Mouse (Mus musculus): ENCODE data around the gene Zfp617. TPM values are rescaled to one million over a fixed set of nuclear protein-coding genes. Genes with fewer than 3 reads are reported as not detected.
"Not testable (repeated sequence)": the region's sequence is repeated elsewhere in the genome, so short reads cannot be mapped to it uniquely, and the experiment has no call there.

The Zfp617 gene
- 39.6 and 40.5 TPM in 2 replicates for polyA plus RNA-seq (2014; fragmentation: Nextera tagmentation; extraction: Ambion mirVana)

GRCm38 (mm10) chr8:71908309-71909261 is at the start of gene Zfp617, which contains the start of gene Zfp882:
Gene Zfp617 (plus strand): TSS chr8:71908635.
Gene Zfp882 (plus strand): TSS chr8:71908608.
- WGBS = 5% methylated on average over 47 of the region's 47 CpGs
- peak within 1 kb of the TSS; percentile 63 for H3K4me2 ChIP-seq (ENCODE audit: low read depth, low read length, severe bottlenecking)
- H3K36me3 ChIP-seq (ENCODE audit: control insufficient read depth, insufficient read depth, low read length) = no peaks in the 10 kb centered on the region; the same call in 1 of the 2 replicates
- no peaks in the 10 kb centered on the region for H3K27me3 ChIP-seq (ENCODE audit: control insufficient read depth, insufficient read depth, low read length)
- ATAC-seq (replicated peaks; ENCODE audit: low FRiP score) = peak; percentile 95
- no peaks in the 10 kb centered on the region for H3K4me1 ChIP-seq (replicated peaks; ENCODE audit: control insufficient read depth, insufficient read depth, low read length)
- peak within 1 kb of the TSS; percentile 89 for H3K9ac ChIP-seq (ENCODE audit: low read length)
- H3K4me3 ChIP-seq (ENCODE audit: low read depth, low read length) = peak within 1 kb of the TSS; percentile 60
- peak; percentile 92 for DNase-seq (ENCODE audit: low spot score)
- H3K27ac ChIP-seq (ENCODE audit: low read depth, low read length) = peak within 1 kb of the TSS; percentile 93
- H3K9me3 ChIP-seq (ENCODE audit: control insufficient read depth, low read length) = no peaks in the 10 kb centered on the region

GRCm38 (mm10) chr8:71861551-71861950 is 46.9 kb upstream of the Zfp617 start:
- 87% methylated on average over 1 of the region's 1 CpGs for WGBS
- H3K4me1 ChIP-seq (replicated peaks; ENCODE audit: control insufficient read depth, insufficient read depth, low read length); DNase-seq (ENCODE audit: low spot score); H3K4me3 ChIP-seq (ENCODE audit: low read depth, low read length); ATAC-seq (replicated peaks; ENCODE audit: low FRiP score); H3K27ac ChIP-seq (ENCODE audit: low read depth, low read length); H3K4me2 ChIP-seq (ENCODE audit: low read depth, low read length, severe bottlenecking); H3K9ac ChIP-seq (ENCODE audit: low read length); H3K36me3 ChIP-seq (ENCODE audit: control insufficient read depth, insufficient read depth, low read length); H3K9me3 ChIP-seq (ENCODE audit: control insufficient read depth, low read length); H3K27me3 ChIP-seq (ENCODE audit: control insufficient read depth, insufficient read depth, low read length): not testable (repeated sequence)

GRCm38 (mm10) chr8:71862038-71862437 is 46.4 kb upstream of the Zfp617 start:
- H3K36me3 ChIP-seq (ENCODE audit: control insufficient read depth, insufficient read depth, low read length); H3K4me2 ChIP-seq (ENCODE audit: low read depth, low read length, severe bottlenecking); H3K9ac ChIP-seq (ENCODE audit: low read length); H3K4me1 ChIP-seq (replicated peaks; ENCODE audit: control insufficient read depth, insufficient read depth, low read length); H3K27me3 ChIP-seq (ENCODE audit: control insufficient read depth, insufficient read depth, low read length); H3K4me3 ChIP-seq (ENCODE audit: low read depth, low read length); ATAC-seq (replicated peaks; ENCODE audit: low FRiP score); DNase-seq (ENCODE audit: low spot score); H3K9me3 ChIP-seq (ENCODE audit: control insufficient read depth, low read length); H3K27ac ChIP-seq (ENCODE audit: low read depth, low read length): not testable (repeated sequence)

- H3K36me3 ChIP-seq (ENCODE audit: control insufficient read depth, insufficient read depth, low read length) = peaks cover 3% of the 10 kb centered on the region
- ATAC-seq (replicated peaks; ENCODE audit: low FRiP score) = peak; percentile 86
- H3K4me1 ChIP-seq (replicated peaks; ENCODE audit: control insufficient read depth, insufficient read depth, low read length) = no peaks in the 10 kb centered on the region
- peak within 1 kb of the TSS; percentile 87 for H3K9ac ChIP-seq (ENCODE audit: low read length)
- no peaks in the 10 kb centered on the region for H3K27me3 ChIP-seq (ENCODE audit: control insufficient read depth, insufficient read depth, low read length)
- peak within 1 kb of the TSS; percentile 60 for H3K4me3 ChIP-seq (ENCODE audit: low read depth, low read length)
- peaks cover 12% of the 10 kb centered on the region; the same call in 1 of the 2 replicates for H3K9me3 ChIP-seq (ENCODE audit: control insufficient read depth, low read length)
- 0 out of 2 replicates have a peak within 1 kb of the TSS, but pooled peaks have one; percentile 12 for H3K27ac ChIP-seq (ENCODE audit: low read depth, low read length)
- WGBS = 8% methylated on average over 38 of the region's 45 CpGs
- peak within 1 kb of the TSS; percentile 92 for H3K4me2 ChIP-seq (ENCODE audit: low read depth, low read length, severe bottlenecking)
- DNase-seq (ENCODE audit: low spot score) = peak; percentile 72
These were observed 26.7 kb upstream of the Zfp617 start, which contains the start of gene Zfp709 for GRCm38 (mm10) chr8:71881618-71882274. Gene Zfp709 (plus strand): TSS chr8:71882019.

- not testable (repeated sequence) for H3K36me3 ChIP-seq (ENCODE audit: control insufficient read depth, insufficient read depth, low read length); DNase-seq (ENCODE audit: low spot score); H3K9me3 ChIP-seq (ENCODE audit: control insufficient read depth, low read length); ATAC-seq (replicated peaks; ENCODE audit: low FRiP score); H3K27me3 ChIP-seq (ENCODE audit: control insufficient read depth, insufficient read depth, low read length); H3K27ac ChIP-seq (ENCODE audit: low read depth, low read length); H3K4me1 ChIP-seq (replicated peaks; ENCODE audit: control insufficient read depth, insufficient read depth, low read length); H3K9ac ChIP-seq (ENCODE audit: low read length); H3K4me3 ChIP-seq (ENCODE audit: low read depth, low read length); H3K4me2 ChIP-seq (ENCODE audit: low read depth, low read length, severe bottlenecking)
- WGBS = 42% methylated on average over 11 of the region's 11 CpGs
These were observed 7.8 kb upstream of the Zfp617 start for GRCm38 (mm10) chr8:71900666-71901065.

- not testable (repeated sequence) for H3K9me3 ChIP-seq (ENCODE audit: control insufficient read depth, low read length); ATAC-seq (replicated peaks; ENCODE audit: low FRiP score); H3K36me3 ChIP-seq (ENCODE audit: control insufficient read depth, insufficient read depth, low read length); H3K27me3 ChIP-seq (ENCODE audit: control insufficient read depth, insufficient read depth, low read length); H3K4me3 ChIP-seq (ENCODE audit: low read depth, low read length); H3K4me2 ChIP-seq (ENCODE audit: low read depth, low read length, severe bottlenecking); H3K4me1 ChIP-seq (replicated peaks; ENCODE audit: control insufficient read depth, insufficient read depth, low read length); DNase-seq (ENCODE audit: low spot score); H3K27ac ChIP-seq (ENCODE audit: low read depth, low read length); H3K9ac ChIP-seq (ENCODE audit: low read length)
- 83% methylated on average over 1 of the region's 1 CpGs for WGBS
These were observed 5.4 kb upstream of the Zfp617 start for GRCm38 (mm10) chr8:71903084-71903483.

GRCm38 (mm10) chr8:71906809-71907208 is 1.6 kb upstream of the Zfp617 start:
- Histone ChIP-seq H3K9ac (ENCODE audit: low read length) (no peak overlapping the region), H3K9me3 (ENCODE audit: control insufficient read depth, low read length) (no peaks in the 10 kb centered on the region), H3K27ac (ENCODE audit: low read depth, low read length) (no peak overlapping the region), H3K4me2 (ENCODE audit: low read depth, low read length, severe bottlenecking) (no peak overlapping the region), H3K36me3 (ENCODE audit: control insufficient read depth, insufficient read depth, low read length) (no peaks in the 10 kb centered on the region), H3K27me3 (ENCODE audit: control insufficient read depth, insufficient read depth, low read length) (no peaks in the 10 kb centered on the region), H3K4me3 (ENCODE audit: low read depth, low read length) (no peak overlapping the region), H3K4me1 (replicated peaks; ENCODE audit: control insufficient read depth, insufficient read depth, low read length) (no peaks in the 10 kb centered on the region)
- DNase-seq (ENCODE audit: low spot score) (no peak), ATAC-seq (replicated peaks; ENCODE audit: low FRiP score) (no peak)
- WGBS = 89% methylated on average over 1 of the region's 1 CpGs

GRCm38 (mm10) chr8:71907798-71908257 is 607 bp upstream of the Zfp617 start:
- DNase-seq (ENCODE audit: low spot score) = peak; percentile 50
- H3K9ac ChIP-seq (ENCODE audit: low read length) = peak overlapping the region; percentile 89; the same call in 1 of the 2 replicates
- no peaks in the 10 kb centered on the region for H3K27me3 ChIP-seq (ENCODE audit: control insufficient read depth, insufficient read depth, low read length)
- H3K4me2 ChIP-seq (ENCODE audit: low read depth, low read length, severe bottlenecking) = peak overlapping the region; percentile 63; the same call in 1 of the 2 replicates
- H3K9me3 ChIP-seq (ENCODE audit: control insufficient read depth, low read length) = no peaks in the 10 kb centered on the region
- no peaks in the 10 kb centered on the region for H3K36me3 ChIP-seq (ENCODE audit: control insufficient read depth, insufficient read depth, low read length)
- WGBS = 95% methylated on average over 5 of the region's 5 CpGs
- no peaks in the 10 kb centered on the region for H3K4me1 ChIP-seq (replicated peaks; ENCODE audit: control insufficient read depth, insufficient read depth, low read length)
- no peak for ATAC-seq (replicated peaks; ENCODE audit: low FRiP score)
- peak overlapping the region; percentile 60; the same call in 1 of the 2 replicates for H3K4me3 ChIP-seq (ENCODE audit: low read depth, low read length)
- peak overlapping the region; percentile 93; the same call in 1 of the 2 replicates for H3K27ac ChIP-seq (ENCODE audit: low read depth, low read length)

All from forebrain, embryonic 11.5 days (tissue).